Mouse (Mus musculus): ENCODE data around the gene Gm17349.

DNA sequence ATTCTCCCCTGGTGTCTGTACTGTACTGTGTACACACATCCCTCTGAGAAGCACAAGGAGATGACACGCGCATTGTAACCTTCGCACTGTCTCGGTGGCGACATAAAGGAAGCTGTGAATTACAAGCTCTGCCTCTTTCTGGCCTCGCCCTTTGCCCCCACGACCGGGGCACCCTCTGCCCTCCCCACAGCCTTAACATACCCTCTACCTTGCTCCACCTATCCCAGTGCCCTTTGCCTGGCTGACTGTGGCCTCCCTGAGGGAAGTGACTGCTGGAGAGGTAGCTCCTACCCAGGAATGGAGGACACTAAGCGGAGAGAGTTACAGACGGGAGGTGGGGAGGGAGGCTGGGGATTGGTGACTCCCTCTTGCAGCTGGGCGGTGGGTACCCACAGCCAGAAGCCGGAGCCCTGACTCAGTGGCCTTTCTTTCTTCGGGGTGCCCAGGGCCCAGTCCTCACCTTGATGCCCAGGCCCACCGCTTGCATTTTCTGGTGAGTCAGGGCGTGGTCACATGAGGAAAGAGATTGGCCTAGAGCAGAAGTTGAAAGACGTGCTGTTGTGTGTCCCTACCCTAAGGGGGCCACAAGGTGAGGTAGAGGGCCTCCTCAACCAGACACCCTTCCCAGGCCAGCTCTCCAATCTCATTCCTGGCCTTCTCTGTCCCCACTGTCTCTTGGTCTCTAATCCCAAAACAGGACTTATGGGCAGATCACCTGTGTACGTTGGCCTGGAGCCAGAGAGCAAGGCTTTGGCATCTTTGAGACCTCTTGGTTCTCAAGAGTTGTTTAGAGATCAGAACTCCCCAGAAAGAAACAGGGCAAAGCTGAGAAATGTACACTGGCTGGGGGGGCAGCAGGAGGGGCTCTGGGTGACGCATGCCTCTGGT is 4.8 kb downstream of the Gm17349 start:
- TF ChIP-seq POLR2A (IDR thresholded peaks at IDR 0.05; ENCODE audit: control insufficient read depth, low read depth, low read length) (no peak), CTCF (IDR thresholded peaks at IDR 0.05; ENCODE audit: control insufficient read depth, insufficient read depth, insufficient replicate concordance, low read depth, low read length) (no peak)

All from testis, adult 2 months (tissue).